Mouse (Mus musculus) neutrophil, adult 5-6 weeks (primary cell): ENCODE measurements around the gene 9330161L09Rik. TPM values are rescaled to one million over a fixed set of nuclear protein-coding genes. Genes with fewer than 3 reads are reported as not detected.

Experiments used
- ATAC-seq: fragments of 151-379, 151-347 bp; 2 replicates; pipeline ENCODE4 v1.8.0; 2017; ENCODE audit warnings: mild to moderate bottlenecking, moderate TSS enrichment; ENCODE audit not compliant: insufficient number of reproducible peaks, poor library complexity, low FRiP score, severe bottlenecking; ENCODE audit errors: extremely low read depth
- total RNA-seq: library from RNA; stranded (forward); fragments of 200-1000 nt; gene quantifications from 2 replicates; pipeline ENCODE4 v1.2.3, GENCODE M21; 2017

The 9330161L09Rik gene
- total RNA-seq, 1 experiment from 2014 or later, result 2.3 TPM

- ATAC-seq, result no peak
These were observed 14.1 kb downstream of the 9330161L09Rik start for GRCm38 (mm10) chr12:103393528-103393927.

GRCm38 (mm10) chr12:103391098-103391497 lies 16.5 kb downstream of the 9330161L09Rik start:
- no peak for ATAC-seq

DNA sequence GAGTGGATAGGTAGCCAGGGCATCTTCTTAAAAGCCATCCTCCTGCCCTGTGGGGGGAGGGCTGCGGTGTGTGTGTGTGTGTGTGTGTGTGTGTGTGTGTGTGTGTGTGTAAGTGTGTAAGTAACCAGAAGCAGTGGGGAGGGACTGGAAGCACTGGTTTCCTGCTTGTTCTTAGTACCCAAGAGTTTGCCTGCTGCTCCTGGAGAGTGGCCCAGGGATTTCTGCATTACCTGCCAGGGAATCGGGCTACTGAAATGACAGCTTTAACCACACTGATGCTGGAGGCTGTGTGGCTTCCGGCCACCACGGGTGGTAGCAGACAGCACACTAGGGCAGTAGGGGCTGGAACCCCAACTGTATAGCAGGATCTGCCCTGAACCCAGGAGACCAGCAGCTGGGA lies 17.6 kb downstream of the 9330161L09Rik start:
- ATAC-seq, result no peak

DNA sequence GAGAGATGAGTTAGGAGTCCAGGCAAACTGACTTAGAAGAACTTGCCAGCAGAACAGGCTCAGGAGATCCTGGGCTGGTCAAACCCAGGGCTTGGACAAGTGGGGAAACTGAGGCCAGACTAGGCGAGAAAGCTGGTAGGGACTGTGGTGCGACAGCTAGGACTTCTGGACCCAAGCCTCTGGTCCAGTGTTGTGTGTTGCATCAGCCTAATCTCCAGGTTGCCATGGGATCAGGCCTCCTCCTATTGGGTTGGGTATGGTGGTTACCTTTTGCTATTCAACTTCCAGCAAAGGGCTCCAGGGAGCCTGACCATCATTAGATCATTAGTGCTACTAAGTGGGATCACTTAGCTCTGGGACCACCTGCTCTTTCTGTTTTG lies 18.3 kb downstream of the 9330161L09Rik start:
- ATAC-seq, result no peak

- peak; percentile 93 for ATAC-seq
These were observed 18.9 kb downstream of the 9330161L09Rik start, which contains the start of gene Otub2 for GRCm38 (mm10) chr12:103388505-103389347. Otub2 (plus strand) TSS chr12:103388682.

DNA sequence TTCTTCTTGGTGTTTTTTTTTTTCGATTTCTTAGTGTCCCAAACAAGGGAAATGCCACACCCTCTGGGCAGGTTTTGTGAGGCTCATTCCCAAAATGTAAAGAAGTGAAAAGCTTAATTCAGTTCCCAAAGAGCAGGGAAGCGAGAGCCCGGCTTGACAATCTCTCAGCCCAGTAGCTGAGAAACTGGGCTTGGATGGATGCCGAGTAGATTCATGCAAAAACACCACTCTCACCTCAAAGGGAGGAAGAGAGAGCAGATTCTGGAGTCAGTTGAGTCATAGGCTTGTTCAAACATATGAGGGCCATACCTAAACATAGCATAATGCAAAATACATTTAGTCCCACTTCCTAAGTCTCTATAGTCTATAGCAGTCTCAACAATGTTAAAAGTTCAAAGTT lies 27.4 kb downstream of the 9330161L09Rik start:
- ATAC-seq, result no peak

DNA sequence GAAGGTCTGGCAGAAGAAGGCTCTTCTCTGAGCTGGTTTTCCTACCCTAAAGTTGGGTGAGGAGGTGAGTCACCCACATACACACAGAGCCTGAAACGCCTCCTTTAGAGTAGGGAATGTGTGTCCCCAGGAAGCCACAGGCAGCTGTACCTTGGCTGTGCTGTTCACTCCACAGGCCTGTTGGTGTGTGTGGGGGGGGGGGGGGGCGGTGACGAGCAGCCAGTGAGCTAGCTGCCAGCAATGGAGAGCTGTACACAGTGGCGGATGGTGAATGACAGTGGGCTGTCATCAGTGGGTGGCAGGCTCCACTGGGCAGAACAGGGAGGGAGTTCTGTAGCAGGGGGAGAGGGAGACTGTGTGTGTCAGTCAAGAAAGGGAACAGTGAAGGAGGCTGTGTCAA lies 30.8 kb downstream of the 9330161L09Rik start:
- ATAC-seq, result no peak

DNA sequence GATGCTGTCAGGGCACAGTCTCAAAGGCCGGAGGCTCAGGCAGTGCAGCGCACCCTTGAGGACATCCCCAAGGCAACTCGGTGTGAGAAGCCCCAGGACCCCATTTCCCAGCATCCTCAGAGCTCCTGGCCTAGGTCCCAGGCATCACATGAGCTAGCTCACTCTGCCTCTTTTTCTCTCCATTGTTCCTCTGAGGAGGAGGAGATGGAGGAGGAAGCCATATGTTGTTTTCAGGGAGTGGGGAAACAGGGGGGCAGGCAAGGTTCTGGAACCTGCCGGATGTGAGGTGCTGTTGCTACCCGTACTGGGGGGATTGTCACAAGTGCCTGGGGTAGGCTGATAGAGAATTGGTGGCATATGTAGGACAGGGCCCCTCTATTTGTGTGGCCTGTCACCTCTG lies 31.5 kb downstream of the 9330161L09Rik start:
- ATAC-seq, result no peak

GRCm38 (mm10) chr12:103373530-103374236 lies 33.9 kb downstream of the 9330161L09Rik start:
- no peak for ATAC-seq

DNA sequence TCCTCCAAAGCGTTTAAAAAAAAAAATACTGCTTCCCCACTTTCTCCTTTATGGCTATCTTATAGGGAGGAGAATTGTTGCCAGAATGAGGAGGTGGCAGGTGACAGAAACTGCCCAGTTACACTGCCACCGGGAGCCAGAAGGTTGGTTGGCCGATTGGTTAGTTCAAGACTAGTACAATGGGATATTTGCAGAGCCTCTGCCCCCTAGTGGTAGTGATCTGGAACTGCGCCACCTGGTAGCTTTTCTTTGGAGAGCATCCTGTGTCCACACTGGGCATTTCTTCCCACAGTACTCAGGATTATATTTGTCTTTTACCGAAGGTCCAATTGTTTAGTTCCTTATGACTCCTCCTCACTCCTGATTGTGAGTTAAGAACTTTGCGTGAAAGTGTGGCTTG lies 35.9 kb downstream of the 9330161L09Rik start:
- peak; percentile 55 for ATAC-seq

- no peak for ATAC-seq
These were observed 36.8 kb downstream of the 9330161L09Rik start for GRCm38 (mm10) chr12:103370861-103371260.

GRCm38 (mm10) chr12:103368777-103369176 lies 38.8 kb downstream of the 9330161L09Rik start:
- ATAC-seq, result no peak

- no peak for ATAC-seq
These were observed 39.3 kb downstream of the 9330161L09Rik start for GRCm38 (mm10) chr12:103368326-103368669.

- ATAC-seq, result 0 out of 2 replicates have a peak, but pooled peaks have one; percentile 13
These were observed 39.8 kb downstream of the 9330161L09Rik start for GRCm38 (mm10) chr12:103367620-103368325.

- ATAC-seq, result no peak
These were observed 40.4 kb downstream of the 9330161L09Rik start for GRCm38 (mm10) chr12:103367171-103367570.

DNA sequence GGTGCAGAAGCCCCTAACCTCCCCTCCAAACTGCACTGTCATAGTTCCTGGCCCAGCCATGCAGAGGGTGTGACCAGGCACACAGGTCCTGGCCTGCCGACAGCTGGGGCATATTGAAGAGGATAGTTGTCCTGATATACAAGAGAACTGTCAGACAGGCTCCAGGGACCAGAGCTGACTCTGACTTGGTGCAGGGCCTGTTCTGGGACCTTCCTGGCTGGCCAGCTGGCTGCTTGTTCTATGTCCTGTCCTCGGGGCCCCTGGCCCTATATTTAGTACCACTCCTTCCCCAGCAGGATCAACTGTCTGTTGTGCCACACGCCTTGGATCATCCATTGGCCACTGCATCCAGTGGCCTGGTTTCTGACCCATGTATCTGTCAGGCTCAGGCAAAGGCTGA lies 45.3 kb downstream of the 9330161L09Rik start:
- ATAC-seq, result no peak

- ATAC-seq, result no peak
These were observed 45.9 kb downstream of the 9330161L09Rik start for GRCm38 (mm10) chr12:103361539-103362307.

GRCm38 (mm10) chr12:103360812-103361211 lies 46.8 kb downstream of the 9330161L09Rik start:
- no peak for ATAC-seq
